Mouse (Mus musculus) megakaryocyte-erythroid progenitor cell, adult 5-6 weeks (primary cell): ENCODE measurements around the gene Slc26a8. TPM values are rescaled to one million over a fixed set of nuclear protein-coding genes. Genes with fewer than 3 reads are reported as not detected.

Experiments
- ATAC-seq: replicated peaks from 2 replicates; pipeline ENCODE4 v1.8.0; 2016; ENCODE audit warnings: mild to moderate bottlenecking, inconsistent platforms; ENCODE audit not compliant: severe bottlenecking, poor library complexity, low FRiP score, low TSS enrichment
- total RNA-seq, 2 experiments: library from RNA; stranded (forward) in 1 of 2; stranded (reverse) in 1 of 2; fragments of 200-1000, 215-1000 nt in 1 of 2; fragments of >200 nt in 1 of 2; fragmentation: Nextera tagmentation in 1 of 2; gene quantifications; 2 replicates each; pipeline ENCODE4 v1.2.3; 2014 to 2017

Slc26a8 gene
- total RNA-seq, 2 experiments from 2014 or later = 1.2 to 1.9 TPM

DNA sequence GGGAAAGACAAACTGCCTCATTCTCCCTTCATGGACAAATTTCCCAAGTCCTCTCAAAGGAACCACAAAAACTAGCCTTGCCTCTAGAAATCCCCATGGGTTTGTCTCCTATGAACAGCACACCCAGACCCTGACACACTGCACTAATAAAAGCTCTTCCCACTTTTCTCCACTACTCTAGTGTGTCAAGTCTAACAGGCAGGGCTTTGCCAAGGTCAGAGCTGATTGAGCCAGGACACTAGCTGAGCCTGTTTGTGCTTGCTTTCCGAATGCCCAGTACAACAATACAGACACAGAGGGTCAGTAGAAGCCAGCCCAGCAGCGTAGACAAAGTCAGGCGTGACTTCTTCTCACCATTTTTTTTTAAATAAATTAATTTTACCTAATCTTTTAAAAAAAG lies 39.8 kb downstream of the Slc26a8 start:
- ATAC-seq = no peak

DNA sequence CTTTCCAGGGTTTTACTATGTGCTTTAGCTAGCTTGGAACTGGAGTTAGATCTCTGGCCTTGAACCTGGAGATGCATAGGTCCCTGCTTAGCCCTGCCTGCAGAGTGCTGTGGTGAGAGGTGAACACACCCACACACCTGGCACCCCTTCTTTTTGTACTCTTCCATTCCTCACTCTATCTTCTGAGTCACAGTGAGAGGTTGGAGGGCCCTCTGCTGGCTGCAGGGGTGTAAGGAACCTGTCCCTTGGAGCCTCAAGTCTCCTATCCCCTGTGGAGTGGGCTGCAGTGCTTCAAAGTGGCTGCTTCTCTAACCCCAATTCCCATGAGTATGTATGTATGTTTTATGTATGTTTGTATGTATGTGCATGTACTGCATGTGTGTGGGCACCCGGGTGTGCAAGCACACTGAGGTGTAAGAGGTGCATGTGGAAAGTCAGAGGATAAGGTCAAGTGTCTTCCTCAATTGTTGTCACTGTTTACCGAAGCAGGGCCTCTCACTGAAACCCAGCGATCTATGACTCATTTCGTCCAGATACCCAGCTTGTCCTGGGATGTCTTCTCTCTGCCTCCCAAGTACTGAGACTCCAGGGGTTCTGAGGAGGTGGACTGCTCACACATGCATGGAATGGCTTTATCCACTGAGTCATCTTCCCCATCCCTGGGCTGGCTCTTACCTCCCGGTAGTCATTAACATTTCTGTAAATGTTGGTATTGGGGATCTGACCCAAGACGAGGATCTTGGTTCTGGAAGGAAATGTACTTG lies 41.2 kb downstream of the Slc26a8 start:
- peak; percentile 85 for ATAC-seq

DNA sequence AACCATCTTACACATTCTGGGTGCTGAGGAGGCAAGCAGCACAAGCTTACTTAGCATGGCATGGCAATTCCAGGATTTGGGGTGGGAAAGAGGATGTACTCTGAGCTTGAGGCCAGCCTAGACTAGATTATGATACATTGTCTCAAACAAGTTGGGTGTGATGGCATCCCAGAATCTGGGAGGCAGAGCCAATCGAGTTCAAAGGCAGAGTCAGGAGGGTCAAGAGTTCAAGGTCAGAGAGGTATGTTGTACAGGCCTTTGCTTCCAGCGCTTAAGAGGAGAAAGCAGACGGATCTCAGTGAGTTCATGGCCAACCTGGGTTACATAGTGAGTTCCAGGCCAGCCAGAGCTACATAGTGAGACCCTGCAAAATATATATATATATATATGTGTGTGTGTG lies 43.8 kb downstream of the Slc26a8 start:
- no peak for ATAC-seq

DNA sequence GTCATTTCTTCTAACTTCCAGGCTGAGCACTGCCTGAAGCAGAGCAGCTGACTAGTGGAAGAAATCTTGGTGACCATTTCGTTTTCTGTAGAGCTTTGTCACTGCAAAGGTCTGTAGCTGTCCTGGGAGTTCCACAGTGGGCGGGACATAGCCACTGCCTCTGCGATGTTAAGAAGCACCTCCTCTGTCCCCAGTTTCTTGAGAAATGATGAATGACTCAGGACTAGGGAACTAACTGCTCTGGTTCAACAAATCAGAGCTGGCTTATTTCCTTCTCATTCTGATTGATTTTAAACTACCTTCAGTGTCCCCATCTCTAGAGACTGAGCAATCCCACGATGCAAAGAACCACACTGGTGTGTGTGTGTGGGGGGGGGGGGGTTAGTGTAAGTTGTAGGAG lies 45.9 kb downstream of the Slc26a8 start:
- ATAC-seq = no peak

DNA sequence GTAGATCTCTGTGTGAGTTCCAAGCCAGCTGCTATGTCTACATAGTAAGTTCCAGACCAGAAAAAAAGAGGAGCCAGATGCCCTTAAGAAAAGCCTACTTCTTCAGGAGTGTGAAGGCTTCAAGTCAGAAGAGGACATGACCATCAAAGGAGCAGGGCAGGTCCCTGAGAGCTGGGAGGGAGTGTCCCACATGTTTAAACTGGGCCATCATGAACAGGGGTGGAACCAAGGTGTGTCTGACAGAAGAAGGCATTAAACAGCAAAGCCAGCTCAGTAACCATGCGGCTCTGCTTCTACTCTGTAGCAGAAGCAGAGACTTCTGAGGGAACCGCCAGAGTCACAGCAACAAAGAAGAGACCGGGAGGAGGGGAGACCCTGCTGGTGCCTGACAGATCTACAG lies 46.3 kb downstream of the Slc26a8 start:
- ATAC-seq = no peak

DNA sequence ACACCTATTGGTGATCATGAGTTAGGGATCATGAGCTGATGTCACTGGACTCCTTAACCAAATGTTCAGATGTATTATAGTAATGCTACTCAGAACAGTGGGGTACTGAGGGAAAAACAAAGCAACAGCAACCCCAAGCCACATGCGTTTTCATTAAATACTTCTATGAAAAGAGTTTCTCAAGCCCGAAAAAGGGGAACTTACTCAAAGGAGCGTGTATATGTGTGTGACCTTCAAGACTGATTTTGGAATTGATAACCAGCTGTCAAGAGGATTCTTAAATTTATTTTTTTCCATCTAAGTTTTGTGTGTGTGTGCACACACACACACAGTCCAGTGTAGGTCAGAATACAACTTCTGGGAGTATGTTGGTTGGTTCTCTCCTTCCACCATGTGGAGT lies 49.9 kb downstream of the Slc26a8 start:
- no peak for ATAC-seq

DNA sequence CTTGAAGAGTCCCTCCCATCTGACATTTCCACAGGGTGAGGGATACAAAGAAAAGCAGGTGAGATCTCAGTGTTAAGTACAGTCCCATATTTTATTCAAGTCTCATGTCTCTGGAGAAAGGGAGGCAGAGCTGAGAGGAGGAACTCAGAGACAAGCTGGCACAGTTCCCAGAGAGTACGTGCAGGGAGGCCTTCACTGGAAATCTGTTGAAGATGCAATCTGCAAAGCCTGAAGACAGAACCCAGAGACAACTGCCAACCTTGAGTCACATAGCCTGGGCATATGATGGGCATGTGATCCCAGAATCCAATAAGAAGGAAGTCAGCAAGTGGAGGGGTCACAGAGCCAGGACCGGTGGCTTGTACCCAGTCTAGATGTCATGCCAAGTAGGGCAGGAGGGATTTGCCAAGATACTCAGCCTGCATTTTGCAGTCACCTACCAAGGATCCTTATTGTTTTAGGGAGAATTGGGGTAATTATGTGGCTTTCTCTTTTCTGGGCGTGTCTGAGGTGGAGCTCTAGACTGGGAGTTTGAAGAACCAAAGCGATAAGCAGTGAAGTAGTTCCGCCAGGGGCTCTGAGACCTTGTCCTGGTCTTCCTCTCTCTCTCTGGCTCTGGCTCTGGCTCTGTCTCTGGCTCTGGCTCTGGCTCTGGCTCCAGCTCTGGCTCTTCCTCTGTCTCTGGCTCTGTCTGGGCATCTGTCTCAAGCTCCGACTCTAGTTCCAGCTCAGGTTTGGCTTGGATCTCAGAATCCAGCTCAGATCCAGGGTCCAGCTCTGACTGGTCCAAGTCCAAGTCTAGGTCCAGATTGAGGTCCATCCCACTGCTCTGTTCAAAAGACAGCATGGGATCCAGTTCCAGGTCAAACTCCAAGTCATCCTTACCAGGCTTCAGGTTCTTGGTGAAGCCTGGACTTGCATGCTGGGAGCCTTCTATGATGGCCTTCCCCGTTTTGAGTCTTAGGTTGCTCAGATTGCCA lies 52.0 kb downstream of the Slc26a8 start:
- ATAC-seq = peak; percentile 51

DNA sequence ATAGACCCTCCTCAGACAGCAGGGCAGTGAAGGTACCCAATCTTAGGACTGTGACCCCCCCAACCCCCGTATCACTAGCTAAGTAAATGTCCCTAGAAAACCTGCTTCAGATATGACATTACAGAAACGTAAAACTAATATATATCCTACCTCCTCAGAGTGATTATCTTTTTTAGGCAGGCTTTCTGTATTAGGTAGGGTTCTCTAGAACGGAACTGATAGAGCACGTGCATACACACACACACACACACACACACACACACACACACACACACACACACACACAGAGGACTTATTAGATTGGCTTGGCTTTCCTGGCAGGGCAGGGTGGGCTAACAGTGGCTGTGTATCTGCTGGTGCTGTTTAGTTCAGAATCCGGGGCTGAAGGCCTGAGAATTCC lies 54.2 kb downstream of the Slc26a8 start:
- peak; percentile 47 for ATAC-seq

DNA sequence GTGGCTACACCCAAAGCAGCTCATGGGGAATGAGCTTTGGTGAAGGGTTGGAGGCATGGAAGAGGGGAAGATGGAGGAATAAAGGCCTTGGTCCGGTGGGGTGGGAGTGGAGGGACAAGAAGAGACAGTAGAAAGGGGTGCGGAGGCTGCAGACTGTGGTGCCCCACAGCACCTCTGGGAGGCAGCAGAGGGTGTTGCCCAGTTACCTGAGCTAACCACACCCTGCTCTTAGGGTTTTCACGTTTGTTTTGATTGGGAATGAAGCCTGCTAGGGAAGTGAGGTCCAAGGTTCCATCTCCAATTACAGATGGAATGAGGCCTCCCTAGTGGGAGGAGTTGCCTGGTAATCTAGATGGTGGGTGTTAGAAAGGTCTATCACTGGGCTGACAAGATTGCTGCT lies 60.9 kb downstream of the Slc26a8 start:
- ATAC-seq = 0 out of 2 replicates have a peak, but pooled peaks have one; percentile 15

DNA sequence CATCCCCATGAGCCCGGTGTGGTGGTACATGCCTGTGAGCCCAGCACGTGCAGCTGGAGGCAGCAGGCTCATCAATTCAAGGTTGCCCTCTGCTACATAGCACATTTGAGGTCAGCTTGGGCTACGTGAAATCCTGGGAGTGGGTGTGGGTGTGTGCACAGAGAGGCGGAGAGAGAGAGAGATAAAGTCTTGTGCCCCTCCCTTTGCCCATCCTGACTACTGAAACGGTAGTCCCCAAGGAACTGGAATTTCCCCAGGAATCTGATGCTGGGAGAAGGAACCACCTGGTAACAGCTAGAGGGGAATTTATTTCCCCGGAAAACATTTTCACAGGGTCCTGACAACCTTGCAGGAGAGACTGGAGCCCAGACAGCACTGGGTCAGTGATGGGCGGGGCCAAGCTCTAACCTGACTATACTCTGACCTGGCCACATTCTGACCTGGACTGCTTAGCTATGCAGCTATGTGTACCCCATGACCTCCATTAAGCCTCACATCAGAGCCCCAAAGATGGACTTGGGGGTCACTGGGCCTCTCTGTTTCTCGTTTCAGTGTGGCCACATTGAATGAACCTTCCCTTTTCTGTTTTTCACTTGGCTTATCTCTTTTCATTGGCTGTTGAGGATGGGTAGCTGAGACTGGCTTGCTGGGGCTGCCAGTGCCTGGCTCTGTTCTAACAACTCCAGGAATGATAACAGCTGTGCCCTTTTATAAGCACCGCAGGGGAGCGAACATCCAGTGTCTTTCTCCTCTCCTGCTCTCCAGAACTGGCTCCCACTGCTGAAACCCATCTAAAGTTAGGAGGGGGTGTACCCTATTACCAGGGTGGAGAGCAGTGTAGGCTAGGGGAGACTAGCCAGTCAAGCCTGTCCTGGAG lies 61.5 kb downstream of the Slc26a8 start:
- ATAC-seq = 0 out of 2 replicates have a peak, but pooled peaks have one; percentile 13

DNA sequence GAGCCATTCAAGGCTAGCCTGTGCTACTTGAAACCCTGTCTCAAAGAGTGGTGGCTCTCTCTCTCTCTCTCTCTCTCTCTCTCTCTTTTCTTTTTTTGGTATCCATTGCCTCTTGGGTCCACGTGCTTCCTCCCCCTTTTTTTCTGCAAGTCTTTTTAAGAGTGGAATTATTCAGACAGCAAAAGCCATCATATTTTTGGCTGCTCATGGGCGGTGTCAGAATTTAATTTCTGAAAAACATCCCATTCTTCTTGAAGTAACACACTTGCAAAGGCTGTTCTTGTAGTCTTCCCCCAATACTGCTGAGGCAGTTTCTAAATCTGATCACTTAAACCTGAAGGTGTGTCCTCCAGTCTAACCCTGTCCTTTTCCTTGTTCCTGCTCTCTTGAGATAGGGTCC lies 63.1 kb downstream of the Slc26a8 start:
- no peak for ATAC-seq

DNA sequence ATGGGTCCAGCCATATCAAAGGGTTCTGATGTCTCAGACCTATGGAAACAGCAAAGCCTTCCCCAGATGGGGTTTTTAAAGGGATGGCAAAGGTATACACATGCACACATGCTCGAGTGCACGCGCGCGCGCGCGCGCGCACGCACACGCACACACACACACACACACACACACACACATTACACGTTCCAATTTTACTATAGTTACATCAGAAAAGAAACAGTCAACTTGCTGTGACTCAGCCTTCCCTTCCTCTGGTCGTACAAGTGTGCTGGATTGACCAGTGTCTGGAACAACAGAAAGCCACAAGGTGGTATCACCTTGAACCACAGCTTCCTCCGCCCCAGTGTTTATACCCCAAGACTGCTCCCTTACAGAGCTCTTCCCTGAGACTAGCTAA lies 64.7 kb downstream of the Slc26a8 start:
- ATAC-seq = no peak

DNA sequence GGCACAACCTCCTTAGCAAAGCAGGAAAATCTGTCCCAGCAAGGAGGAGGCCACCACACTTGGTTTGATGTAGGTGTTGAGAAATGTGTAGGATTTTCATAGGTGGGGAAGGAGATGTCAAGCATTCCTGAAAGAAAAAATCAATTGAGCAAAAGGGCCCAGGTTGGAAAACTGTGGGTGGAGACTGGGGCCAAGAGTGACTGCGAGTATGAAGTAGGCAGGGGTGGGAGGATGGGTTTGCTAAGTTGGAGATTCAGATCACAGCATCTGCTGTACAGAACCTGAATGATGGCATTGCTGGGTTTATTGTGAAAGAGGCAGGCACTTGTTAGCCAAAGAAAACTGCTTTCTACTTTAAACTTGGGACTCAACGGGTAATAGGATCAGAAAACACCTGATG lies 65.2 kb downstream of the Slc26a8 start:
- ATAC-seq = no peak

DNA sequence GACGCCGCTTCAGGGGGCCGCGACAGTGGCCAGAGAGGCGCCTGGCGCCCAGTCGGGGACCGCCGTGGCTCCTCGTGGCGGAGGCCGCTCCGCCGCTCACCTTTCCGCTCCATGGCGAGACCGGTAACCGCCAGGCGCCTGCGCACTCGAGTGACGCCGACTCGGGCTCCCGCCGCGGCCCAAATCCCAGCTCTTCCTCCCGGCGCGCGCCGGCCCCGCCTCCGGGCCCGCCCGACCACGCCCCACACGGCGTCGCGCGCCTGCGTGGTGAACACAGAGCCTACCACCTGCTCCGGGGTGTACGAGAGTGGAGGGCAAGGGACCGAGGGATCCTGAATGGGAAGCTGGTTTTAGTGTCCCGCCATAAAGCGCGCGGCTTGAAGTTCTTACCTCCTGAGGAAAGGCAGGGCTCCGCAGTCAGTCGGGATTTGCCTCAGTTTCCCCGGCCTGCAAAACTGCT lies 67.7 kb downstream of the Slc26a8 start, which contains the start of gene Srpk1:
Srpk1 (minus strand) TSS at position 410 of the 460 bp plus-strand sequence.
- peak; percentile 40 for ATAC-seq

DNA sequence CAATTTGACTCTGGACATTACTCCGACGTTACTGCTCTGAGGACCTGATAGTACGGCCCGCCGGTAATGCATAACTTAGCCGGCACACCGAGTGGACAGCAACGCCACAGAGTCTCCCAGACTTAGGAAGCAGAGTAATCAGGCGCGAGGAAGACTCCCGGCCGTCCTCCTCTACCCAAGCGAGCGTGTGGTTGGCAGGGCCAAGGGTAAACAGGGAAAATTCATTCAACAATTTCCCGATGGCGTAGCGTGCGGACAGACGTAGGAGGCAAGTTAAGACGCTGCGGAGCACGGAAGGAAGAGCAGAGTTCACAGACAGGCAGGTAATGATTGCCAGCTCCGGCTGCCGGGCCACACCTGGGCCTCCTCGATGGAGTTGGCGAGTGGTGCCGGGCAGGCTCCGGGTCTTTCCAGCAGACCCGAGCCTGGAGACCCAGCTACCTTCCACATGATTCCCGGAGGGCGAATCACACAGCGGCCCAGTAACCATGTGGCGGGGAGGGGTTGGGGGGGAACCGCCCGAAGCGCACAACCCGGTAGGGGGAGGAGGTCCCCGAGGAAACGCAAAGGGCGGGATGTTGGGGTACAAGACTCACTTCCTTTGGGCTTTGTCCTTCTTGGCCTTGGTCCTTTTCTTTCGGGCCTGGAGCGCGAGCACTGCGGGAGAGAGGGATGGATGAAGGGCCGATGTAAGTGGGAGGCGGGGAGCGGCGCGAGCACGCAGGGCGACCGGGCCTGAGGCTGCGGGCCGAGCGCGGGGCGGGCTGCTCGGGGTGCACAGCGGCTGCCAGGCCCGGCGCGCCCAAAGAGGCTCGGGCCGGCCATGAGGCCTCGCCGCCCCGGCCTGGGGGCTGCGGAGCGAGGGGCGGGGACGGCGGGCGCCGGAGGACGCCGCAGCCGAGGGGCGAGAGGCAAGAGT lies 68.4 kb downstream of the Slc26a8 start:
- peak; percentile 39 for ATAC-seq

DNA sequence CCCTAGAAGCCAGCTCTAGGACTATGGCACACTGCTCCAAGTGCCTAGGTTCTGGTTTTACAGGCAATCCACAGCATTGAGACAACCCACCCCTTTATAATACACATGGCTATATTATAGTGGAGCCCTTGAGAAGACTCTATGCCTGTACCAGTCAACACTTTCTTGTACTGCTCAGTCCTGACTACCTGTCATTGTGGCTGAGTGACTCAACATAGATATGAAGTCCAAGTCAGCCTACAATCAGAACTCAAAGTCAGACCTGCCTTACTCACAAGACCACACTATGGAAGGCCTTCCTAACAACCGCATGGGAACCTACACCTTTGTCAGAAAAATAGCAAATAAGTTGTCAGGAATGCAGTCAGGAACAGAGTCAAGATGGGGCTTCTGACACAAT lies 71.3 kb downstream of the Slc26a8 start:
- ATAC-seq = no peak

DNA sequence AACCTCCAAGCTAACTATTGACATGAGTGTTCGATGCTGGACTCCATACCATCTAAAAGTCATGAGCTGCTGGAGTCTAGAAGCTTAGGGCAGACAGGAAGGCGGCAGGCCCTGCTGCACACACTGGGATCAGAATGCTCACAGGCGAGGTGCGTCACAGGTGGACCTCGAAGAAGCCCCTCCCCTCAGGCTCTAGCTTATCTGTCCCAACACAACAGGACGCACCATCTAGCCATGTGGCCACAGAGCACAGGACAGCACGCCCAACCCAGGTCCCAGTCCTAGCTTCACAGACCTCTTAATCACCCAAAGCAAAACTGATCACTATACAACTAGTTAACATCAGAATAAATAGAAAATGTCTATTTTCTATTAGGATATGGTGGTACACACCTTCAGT lies 71.9 kb downstream of the Slc26a8 start:
- peak; percentile 74 for ATAC-seq

DNA sequence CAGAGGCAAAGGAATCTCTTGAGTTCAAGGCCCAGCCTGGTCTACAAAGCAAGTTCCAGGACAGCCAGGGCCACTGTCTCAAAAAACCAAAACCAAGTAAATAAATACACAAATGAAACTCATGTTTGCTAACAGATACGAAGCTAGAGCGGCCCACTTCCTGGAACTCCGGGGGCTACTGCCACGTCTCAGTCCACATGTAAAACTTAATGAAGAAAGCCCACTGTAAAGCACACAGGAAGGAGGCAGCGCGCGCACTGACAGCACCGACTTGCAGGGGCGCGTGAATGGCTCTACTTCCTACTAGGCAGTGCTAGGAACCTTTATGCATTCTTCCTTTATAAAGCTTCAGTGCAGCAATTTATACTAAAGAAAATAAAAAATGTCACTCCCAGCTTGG lies 72.4 kb downstream of the Slc26a8 start:
- no peak for ATAC-seq
